Mouse (Mus musculus) megakaryocyte progenitor cell, adult 5-6 weeks (primary cell): ENCODE measurements around the gene Tsen54. TPM values are rescaled to one million over a fixed set of nuclear protein-coding genes. Genes with fewer than 3 reads are reported as not detected.

ENCODE experiments used
- ATAC-seq: replicated peaks from 2 replicates; pipeline ENCODE4 v1.8.0; 2016; ENCODE audit warnings: mild to moderate bottlenecking, moderate TSS enrichment, inconsistent platforms; ENCODE audit not compliant: poor library complexity
- total RNA-seq, 2 experiments: library from RNA; stranded (forward) in 1 of 2; stranded (reverse) in 1 of 2; fragments of 157-497, 149-512 nt in 1 of 2; fragments of 200-1000 nt in 1 of 2; gene quantifications; 2 replicates each; pipeline versions ENCODE4 v1.2.3 to v1.2.4; 2015 to 2017

Gene Tsen54
- total RNA-seq, 2 experiments from 2014 or later, result 4.0 to 10.9 TPM

- no peak for ATAC-seq
Observed at GRCm38 (mm10) chr11:115857936-115858335, 43.4 kb downstream of the Tsen54 start.

- no peak for ATAC-seq
Observed at GRCm38 (mm10) chr11:115858354-115858753, 43.8 kb downstream of the Tsen54 start, which contains the start of gene Myo15b. Myo15b (plus strand) TSS chr11:115858406.

GRCm38 (mm10) chr11:115859143-115859945 is 44.8 kb downstream of the Tsen54 start:
- ATAC-seq, result peak; percentile 96

DNA sequence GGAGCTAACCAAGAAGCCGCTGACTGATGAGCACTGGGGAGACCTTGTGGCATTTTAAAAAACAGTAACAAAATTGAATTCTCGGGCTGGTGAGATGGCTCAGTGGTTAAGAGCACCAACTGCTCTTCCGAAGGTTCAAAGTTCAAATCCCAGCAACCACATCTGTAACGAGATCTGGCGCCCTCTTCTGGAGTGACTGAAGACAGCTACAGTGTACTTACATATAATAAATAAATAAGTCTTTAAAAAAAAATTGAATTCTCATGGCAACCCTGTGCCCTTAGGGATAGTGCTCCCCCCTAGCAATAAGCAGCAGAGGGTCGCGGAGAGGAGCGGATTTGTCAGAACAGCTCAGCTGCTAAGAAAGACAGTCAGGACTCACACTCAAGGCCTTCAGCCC is 49.4 kb downstream of the Tsen54 start:
- ATAC-seq, result no peak

- ATAC-seq, result peak; percentile 75
Observed at GRCm38 (mm10) chr11:115869393-115869792, 54.9 kb downstream of the Tsen54 start.

DNA sequence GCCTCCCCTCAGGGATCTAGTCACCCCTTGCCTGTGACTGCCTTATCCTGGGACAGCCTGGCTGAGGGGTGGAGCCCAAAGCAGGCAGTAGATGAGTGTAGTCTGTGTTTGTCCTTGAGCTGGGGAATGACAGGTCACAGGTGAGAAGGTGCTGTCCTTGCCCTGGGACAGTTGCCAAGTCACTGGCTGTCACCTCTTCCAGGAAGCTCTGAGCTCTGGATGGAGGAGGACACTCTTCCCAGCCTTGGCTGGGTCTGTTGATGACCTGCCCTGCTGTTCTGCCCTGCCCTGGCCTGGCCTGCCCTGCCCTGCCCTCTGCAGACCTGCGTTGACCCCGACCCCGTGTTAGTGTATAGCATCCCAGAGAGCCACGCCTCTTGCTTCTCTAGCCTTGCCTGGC is 57.9 kb downstream of the Tsen54 start:
- no peak for ATAC-seq

Other genes starting within 250 kb of the Tsen54 start
- gene Mrps7, start 210.8 kb upstream of the Tsen54 start, total RNA-seq (2015), result 56.9 and 63.7 TPM in 2 replicates
- gene Mrps7, start 210.8 kb upstream of the Tsen54 start, total RNA-seq (2017), result 43.2 and 50.3 TPM in 2 replicates
- 27.9 and 28.3 TPM in 2 replicates for gene Gga3, start 210.7 kb upstream of the Tsen54 start, total RNA-seq (2015)
- gene Gga3, start 210.7 kb upstream of the Tsen54 start, total RNA-seq (2017), result 17.0 and 40.0 TPM in 2 replicates
- gene Mif4gd, start 201.8 kb upstream of the Tsen54 start, total RNA-seq (2015), result 20.4 and 27.4 TPM in 2 replicates
- 17.7 and 23.0 TPM in 2 replicates for gene Mif4gd, start 201.8 kb upstream of the Tsen54 start, total RNA-seq (2017)
- gene Slc25a19, start 186.4 kb upstream of the Tsen54 start, total RNA-seq (2015), result 8.7 and 10.2 TPM in 2 replicates
- 15.2 and 18.2 TPM in 2 replicates for gene Slc25a19, start 186.4 kb upstream of the Tsen54 start, total RNA-seq (2017)
- 78.1 and 85.5 TPM in 2 replicates for gene Grb2, start 106.1 kb upstream of the Tsen54 start, total RNA-seq (2015)
- gene Grb2, start 106.1 kb upstream of the Tsen54 start, total RNA-seq (2017), result 48.5 and 51.7 TPM in 2 replicates
- 18.3 and 19.0 TPM in 2 replicates for gene Tmem94, start 49.3 kb upstream of the Tsen54 start, total RNA-seq (2015)
- gene Tmem94, start 49.3 kb upstream of the Tsen54 start, total RNA-seq (2017), result 22.9 and 24.9 TPM in 2 replicates
- 2.7 and 4.3 TPM in 2 replicates for gene Caskin2, start 1.1 kb upstream of the Tsen54 start, total RNA-seq (2015)
- 1.5 and 3.5 TPM in 2 replicates for gene Caskin2, start 1.1 kb upstream of the Tsen54 start, total RNA-seq (2017)
- 3.3 and 4.1 TPM in 2 replicates for gene Llgl2, start 9.3 kb downstream of the Tsen54 start, total RNA-seq (2015)
- gene Llgl2, start 9.3 kb downstream of the Tsen54 start, total RNA-seq (2017), result 3.0 and 4.8 TPM in 2 replicates
- gene Myo15b, start 43.7 kb downstream of the Tsen54 start, total RNA-seq (2015), result 2.6 and 5.5 TPM in 2 replicates
- gene Myo15b, start 43.7 kb downstream of the Tsen54 start, total RNA-seq (2017), result 1.6 and 5.1 TPM in 2 replicates
- gene Smim5, start 85.2 kb downstream of the Tsen54 start, total RNA-seq (2015), result 4.9 and 8.7 TPM in 2 replicates
- gene Smim5, start 85.2 kb downstream of the Tsen54 start, total RNA-seq (2017), result 2.8 and 8.2 TPM in 2 replicates
- 0.57 and 1.0 TPM in 2 replicates for gene Smim6, start 97.3 kb downstream of the Tsen54 start, total RNA-seq (2015)
- gene Smim6, start 97.3 kb downstream of the Tsen54 start, total RNA-seq (2017), result 0.37 and 1.2 TPM in 2 replicates
- gene Sap30bp, start 118.6 kb downstream of the Tsen54 start, total RNA-seq (2015), result 19.1 and 24.5 TPM in 2 replicates
- 155 and 199 TPM in 2 replicates for gene Sap30bp, start 118.6 kb downstream of the Tsen54 start, total RNA-seq (2017)
- gene Recql5, start 118.8 kb downstream of the Tsen54 start, total RNA-seq (2015), result 12.3 and 23.3 TPM in 2 replicates
- 16.0 and 17.7 TPM in 2 replicates for gene Recql5, start 118.8 kb downstream of the Tsen54 start, total RNA-seq (2017)
- 0.05 and 0.15 TPM in 2 replicates for gene Itgb4, start 160.0 kb downstream of the Tsen54 start, total RNA-seq (2015)
- 0.17 TPM in 1 of 2 replicates, not detected in the other for gene Itgb4, start 160.0 kb downstream of the Tsen54 start, total RNA-seq (2017)
- 29.4 and 29.8 TPM in 2 replicates for gene Galk1, start 198.0 kb downstream of the Tsen54 start, total RNA-seq (2015)
- gene Galk1, start 198.0 kb downstream of the Tsen54 start, total RNA-seq (2017), result 46.5 and 52.7 TPM in 2 replicates
- 714 and 817 TPM in 2 replicates for gene H3f3b, start 213.2 kb downstream of the Tsen54 start, total RNA-seq (2015)
- gene H3f3b, start 213.2 kb downstream of the Tsen54 start, total RNA-seq (2017), result 751 and 801 TPM in 2 replicates
- 13.7 and 15.3 TPM in 2 replicates for gene Unk, start 215.6 kb downstream of the Tsen54 start, total RNA-seq (2015)
- 14.2 and 18.7 TPM in 2 replicates for gene Unk, start 215.6 kb downstream of the Tsen54 start, total RNA-seq (2017)